Mouse (Mus musculus) forebrain, embryonic 12.5 days (tissue): ENCODE results near the gene Znrf1. TPM values are rescaled to one million over a fixed set of nuclear protein-coding genes. Genes with fewer than 3 reads are reported as not detected.

Experiments used
- ATAC-seq: fragments of 200-750 bp; cut with Nextera tagmentation; 2 replicates; pipeline ENCODE4 v1.8.0; 2017; ENCODE audit warnings: moderate TSS enrichment; ENCODE audit not compliant: low FRiP score
- H3K27ac ChIP-seq: fragments of 300-500 bp; sonication (generic); 2 replicates; pipeline ENCODE4 v1.5.1; 2016; ENCODE audit warnings: mild to moderate bottlenecking
- H3K27me3 ChIP-seq: fragments of 300-500 bp; sonication (generic); 2 replicates; pipeline ENCODE4 v1.6.1; 2016; ENCODE audit warnings: mild to moderate bottlenecking
- H3K36me3 ChIP-seq: fragments of 300-500 bp; sonication (generic); replicated peaks from 2 replicates; pipeline ENCODE4 v1.6.1; 2016; ENCODE audit warnings: mild to moderate bottlenecking
- H3K4me1 ChIP-seq: fragments of 300-500 bp; sonication (generic); 2 replicates; pipeline ENCODE4 v1.6.1; 2016
- H3K4me2 ChIP-seq: fragments of 300-500 bp; sonication (generic); 2 replicates; pipeline ENCODE4 v1.6.1; 2016; ENCODE audit warnings: mild to moderate bottlenecking, moderate library complexity
- H3K4me3 ChIP-seq: fragments of 300-500 bp; sonication (generic); replicated peaks from 2 replicates; pipeline ENCODE4 v1.5.1; 2016; ENCODE audit warnings: mild to moderate bottlenecking
- H3K9ac ChIP-seq: fragments of 300-500 bp; sonication (generic); 2 replicates; pipeline ENCODE4 v1.6.1; 2016; ENCODE audit warnings: mild to moderate bottlenecking
- H3K9me3 ChIP-seq: fragments of 300-500 bp; sonication (generic); 2 replicates; pipeline ENCODE4 v1.6.1; 2016
- WGBS: fragments of 180-500 bp; shearing (Covaris S2); methylation state at CpG from one replicate; pipeline ENCODE4 v1.1.7; 2016; 5-methylcytosine and 5-hydroxymethylcytosine counted together
- polyA plus RNA-seq: library from polyadenylated mRNA; unstranded; fragments of >200 nt; fragmentation: Nextera tagmentation; extraction: Ambion mirVana; gene quantifications from 2 replicates; pipeline ENCODE4 v1.2.1, GENCODE M21; 2016

Gene Znrf1
- polyA plus RNA-seq, 1 experiment from 2014 or later: 73.8 TPM

DNA sequence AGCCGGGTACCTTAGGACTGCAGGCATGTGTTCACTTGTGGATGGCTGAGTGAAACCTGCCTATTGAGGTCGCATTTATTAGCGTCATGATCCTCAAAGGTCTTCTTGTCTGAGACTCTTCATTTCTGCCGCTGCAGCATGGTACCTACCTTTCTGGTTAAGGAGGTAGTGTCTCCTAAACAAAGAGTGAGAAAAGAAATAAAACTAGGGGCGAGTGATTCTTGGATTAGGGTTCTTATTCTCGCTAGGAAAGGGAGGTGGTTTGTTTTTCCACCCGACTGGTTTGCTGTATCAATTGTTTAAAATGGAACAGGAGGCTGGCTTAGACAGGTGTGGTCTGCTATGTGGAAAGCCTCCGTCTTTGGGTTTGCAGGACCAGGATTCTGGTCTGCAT, 1.9 kb downstream of the Znrf1 start:
- Histone ChIP-seq H3K4me3 (peak overlapping the region; percentile 95), H3K4me1 (peaks cover 39% of the 10 kb centered on the region), H3K4me2 (peak overlapping the region; percentile 86), H3K9ac (peak overlapping the region; percentile 96), H3K27me3 (no peaks in the 10 kb centered on the region), H3K27ac (no peak overlapping the region), H3K36me3 (peaks cover 7% of the 10 kb centered on the region), H3K9me3 (no peaks in the 10 kb centered on the region)
- 0 out of 2 replicates have a peak, but pooled peaks have one; percentile 1 for ATAC-seq
- 3% methylated on average over 8 of the region's 8 CpGs for whole genome bisulfite sequencing

- Histone ChIP-seq H3K4me3 (peak overlapping the region; percentile 95), H3K9me3 (no peaks in the 10 kb centered on the region), H3K9ac (peak overlapping the region; percentile 96), H3K36me3 (peaks cover 11% of the 10 kb centered on the region), H3K27ac (no peak overlapping the region), H3K4me1 (peaks cover 39% of the 10 kb centered on the region), H3K4me2 (peak overlapping the region; percentile 86), H3K27me3 (no peaks in the 10 kb centered on the region)
- no peak for ATAC-seq
- 0% methylated on average over 2 of the region's 2 CpGs for WGBS
These were observed 2.3 kb downstream of the Znrf1 start for GRCm38 (mm10) chr8:111538194-111538593.

DNA sequence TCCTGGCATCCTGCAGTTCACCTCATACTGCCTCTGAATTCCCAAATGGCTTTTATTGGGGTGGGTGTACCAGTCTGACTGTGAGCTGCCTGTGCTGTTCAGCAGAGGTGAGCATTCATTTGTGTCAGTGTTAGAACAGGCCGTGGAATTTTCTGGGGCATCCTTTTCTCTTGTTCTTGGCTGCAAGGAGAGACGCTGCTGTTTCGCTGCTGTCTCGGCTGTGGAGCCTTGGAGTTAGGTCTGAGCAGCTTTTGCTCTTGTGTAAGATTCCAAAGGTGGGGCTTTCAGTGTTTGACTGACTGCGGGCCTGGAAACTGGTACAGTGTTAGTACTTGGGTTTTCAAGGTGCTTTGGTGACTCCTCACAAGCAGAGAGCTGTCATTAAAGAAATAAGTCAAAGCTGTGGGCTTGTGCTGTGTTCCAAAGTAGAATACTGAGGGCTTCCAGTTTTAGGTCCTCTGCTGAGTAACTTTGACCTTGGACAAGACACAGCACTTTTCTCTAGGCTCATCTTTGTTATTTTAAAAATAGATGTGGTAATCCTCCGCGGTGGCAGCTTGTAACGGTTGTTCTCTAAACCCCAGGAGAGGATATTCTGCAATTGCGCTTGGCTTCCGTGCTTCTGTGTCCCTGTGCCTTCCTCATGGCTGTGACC, 3.7 kb downstream of the Znrf1 start:
- Histone ChIP-seq H3K9ac (peak overlapping the region; percentile 46; the same call in 1 of the 2 replicates), H3K4me1 (peaks cover 39% of the 10 kb centered on the region), H3K4me3 (peak overlapping the region; percentile 95), H3K27ac (no peak overlapping the region), H3K27me3 (no peaks in the 10 kb centered on the region), H3K9me3 (no peaks in the 10 kb centered on the region), H3K36me3 (peaks cover 18% of the 10 kb centered on the region), H3K4me2 (peak overlapping the region; percentile 86)
- ATAC-seq: no peak
- WGBS: 70% methylated on average over 10 of the region's 10 CpGs

DNA sequence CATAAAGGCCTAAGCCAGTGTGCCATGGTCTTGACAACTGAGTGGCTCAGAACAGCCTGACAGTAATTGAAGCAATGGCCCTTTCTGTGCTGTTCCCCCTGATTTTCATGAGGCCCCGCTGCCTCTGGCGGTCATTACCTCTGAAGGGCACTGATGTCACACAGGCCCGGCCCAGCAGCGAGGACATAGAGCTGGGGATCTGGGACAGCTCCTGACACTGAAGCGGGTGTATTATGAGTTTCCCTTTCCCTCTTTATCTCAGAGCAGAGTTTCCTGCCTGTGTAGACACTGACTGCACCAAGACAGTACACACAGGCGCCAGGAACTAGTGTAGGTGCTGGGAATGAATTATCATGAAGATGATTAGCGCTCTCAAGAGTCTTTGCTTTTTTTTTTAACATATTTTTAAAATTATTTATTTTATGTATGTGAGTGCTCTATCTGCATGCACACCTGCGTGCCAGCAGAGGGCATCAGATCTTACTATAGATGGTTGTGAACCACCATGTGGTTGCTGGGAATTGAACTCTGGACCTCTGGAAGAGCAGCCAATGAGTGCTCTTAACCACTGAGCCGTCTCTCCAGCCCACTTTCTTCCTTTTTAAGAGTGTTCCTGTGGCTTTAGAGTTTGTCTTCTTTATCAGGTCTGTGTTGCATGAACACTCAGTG, 7.9 kb downstream of the Znrf1 start:
- Histone ChIP-seq H3K36me3 (peaks cover 20% of the 10 kb centered on the region), H3K9ac (no peak overlapping the region), H3K27ac (no peak overlapping the region), H3K4me3 (no peak overlapping the region), H3K9me3 (no peaks in the 10 kb centered on the region), H3K4me2 (no peak overlapping the region), H3K4me1 (peaks cover 27% of the 10 kb centered on the region), H3K27me3 (no peaks in the 10 kb centered on the region)
- WGBS: 85% methylated on average over 9 of the region's 9 CpGs
- ATAC-seq: no peak

DNA sequence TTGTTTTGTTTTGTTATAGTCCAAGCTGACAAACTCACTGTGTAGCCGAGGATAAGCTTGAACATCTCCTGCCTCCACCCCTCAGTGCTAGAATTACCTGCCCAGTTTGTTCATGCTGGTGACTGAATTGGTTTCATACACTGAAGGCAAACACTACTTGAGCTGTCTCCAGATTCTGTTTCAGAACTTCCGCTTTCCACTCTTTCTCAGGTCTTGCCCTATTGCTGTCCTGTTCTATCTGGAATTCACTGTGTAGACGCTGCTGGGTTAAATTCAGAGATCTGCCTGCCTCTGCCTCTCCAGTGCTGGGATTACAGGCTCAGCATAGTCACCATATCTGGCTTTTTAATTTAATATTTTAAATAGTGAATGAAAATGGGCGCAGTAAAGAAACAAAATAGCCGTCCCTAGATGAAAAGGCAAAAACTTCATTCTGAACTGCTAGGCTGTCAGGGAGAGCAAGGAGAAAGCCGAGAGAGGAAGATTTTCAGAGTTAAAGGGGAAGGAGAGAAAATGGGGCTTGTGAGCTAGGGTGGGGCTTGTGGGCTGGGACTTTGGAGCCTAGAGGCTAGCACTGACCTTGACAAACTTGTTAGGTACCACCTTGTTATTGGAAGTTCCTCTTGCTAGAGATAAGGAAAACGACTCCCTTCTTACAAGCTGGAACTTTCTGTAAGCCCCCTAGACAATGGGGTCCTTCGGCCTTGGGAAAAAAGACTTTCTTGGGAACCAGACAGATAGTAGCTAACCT, 9.7 kb downstream of the Znrf1 start:
- H3K4me2 ChIP-seq: no peak overlapping the region
- H3K9me3 ChIP-seq: no peaks in the 10 kb centered on the region
- no peak overlapping the region for H3K9ac ChIP-seq
- H3K27me3 ChIP-seq: no peaks in the 10 kb centered on the region
- H3K36me3 ChIP-seq: peaks cover 20% of the 10 kb centered on the region
- no peak overlapping the region for H3K27ac ChIP-seq
- 88% methylated on average over 8 of the region's 8 CpGs for WGBS
- no peak for ATAC-seq
- H3K4me3 ChIP-seq: no peak overlapping the region
- peaks cover 21% of the 10 kb centered on the region for H3K4me1 ChIP-seq

DNA sequence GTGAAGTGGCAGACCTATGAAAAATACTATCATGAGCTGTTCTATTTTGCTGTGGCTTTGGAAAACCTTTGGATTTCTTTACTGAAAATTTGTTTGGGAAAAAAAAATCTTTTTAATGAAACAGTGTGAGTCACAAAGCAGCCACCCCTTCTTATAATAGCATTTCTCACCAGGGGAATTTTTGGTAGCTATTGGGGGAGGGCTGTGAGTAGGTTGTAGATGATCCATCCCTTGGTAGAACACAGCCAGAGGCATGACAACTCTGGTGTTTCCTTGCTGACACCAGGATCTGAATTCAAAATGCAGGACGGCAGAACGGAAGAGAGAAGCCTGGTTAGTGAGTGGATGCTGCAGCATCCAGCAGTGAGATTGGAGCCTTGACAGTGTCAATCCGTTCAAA, 11.2 kb downstream of the Znrf1 start:
- Histone ChIP-seq H3K36me3 (peaks cover 17% of the 10 kb centered on the region), H3K4me1 (peaks cover 12% of the 10 kb centered on the region), H3K9ac (no peak overlapping the region), H3K4me3 (no peak overlapping the region), H3K27ac (no peak overlapping the region), H3K27me3 (no peaks in the 10 kb centered on the region), H3K9me3 (no peaks in the 10 kb centered on the region), H3K4me2 (no peak overlapping the region)
- WGBS: 85% methylated on average over 3 of the region's 3 CpGs
- ATAC-seq: no peak

GRCm38 (mm10) chr8:111548201-111548600, 12.3 kb downstream of the Znrf1 start:
- no peak overlapping the region for H3K4me3 ChIP-seq
- peaks cover 12% of the 10 kb centered on the region for H3K4me1 ChIP-seq
- H3K4me2 ChIP-seq: no peak overlapping the region
- no peak for ATAC-seq
- H3K36me3 ChIP-seq: peaks cover 9% of the 10 kb centered on the region; the same call in 1 of the 2 replicates
- 87% methylated on average over 6 of the region's 6 CpGs for WGBS
- no peaks in the 10 kb centered on the region for H3K9me3 ChIP-seq
- no peaks in the 10 kb centered on the region for H3K27me3 ChIP-seq
- H3K9ac ChIP-seq: no peak overlapping the region
- H3K27ac ChIP-seq: no peak overlapping the region

DNA sequence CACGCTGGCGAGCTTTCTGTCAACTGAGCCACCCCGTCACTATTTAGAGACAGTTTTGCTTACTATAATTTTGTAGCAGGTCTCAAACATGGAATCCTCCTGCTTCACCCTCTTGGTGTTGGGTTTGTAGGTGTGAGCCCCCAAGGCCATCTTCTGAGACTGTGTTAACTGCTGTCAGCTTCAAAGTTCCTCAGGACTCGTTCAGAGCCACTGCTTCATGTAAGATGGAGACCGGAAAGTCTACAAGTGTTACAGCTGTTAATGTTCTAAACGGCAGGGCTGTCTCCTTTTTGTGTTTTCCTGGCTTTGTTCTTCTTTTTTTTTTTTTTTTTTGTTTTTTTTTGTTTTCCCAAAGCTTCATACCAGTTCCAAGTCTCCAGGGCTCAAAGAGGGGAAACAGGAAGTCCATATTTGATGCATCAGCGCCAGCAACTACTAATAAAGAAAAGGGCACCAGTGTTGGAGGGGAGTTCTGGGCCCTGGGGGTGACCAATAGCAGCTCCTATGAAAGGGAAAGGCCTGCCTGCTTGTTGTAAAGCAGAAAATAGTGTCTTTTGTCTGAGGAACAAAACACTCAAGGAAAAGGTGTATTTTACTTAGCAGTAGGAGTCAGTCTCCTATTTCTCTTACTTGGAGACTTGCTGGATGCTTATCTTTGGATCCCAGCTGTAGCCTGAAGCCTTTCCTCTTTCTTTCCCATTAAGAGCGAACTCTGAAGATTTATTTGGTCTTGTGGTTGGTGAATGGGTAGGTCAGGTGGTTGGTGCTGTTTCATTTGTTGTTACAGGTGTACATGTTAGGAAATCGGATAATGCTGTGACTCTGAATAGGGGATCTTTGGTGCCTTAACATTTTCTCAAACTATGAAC, 14.3 kb downstream of the Znrf1 start:
- Histone ChIP-seq H3K9me3 (no peaks in the 10 kb centered on the region), H3K4me2 (no peak overlapping the region), H3K36me3 (peaks cover 3% of the 10 kb centered on the region; the same call in 1 of the 2 replicates), H3K27me3 (no peaks in the 10 kb centered on the region), H3K9ac (no peak overlapping the region), H3K27ac (peak overlapping the region; percentile 33; the same call in 1 of the 2 replicates), H3K4me3 (no peak overlapping the region), H3K4me1 (peaks cover 26% of the 10 kb centered on the region)
- ATAC-seq: no peak
- 54% methylated on average over 9 of the region's 9 CpGs for WGBS

GRCm38 (mm10) chr8:111551511-111552130, 15.7 kb downstream of the Znrf1 start:
- Histone ChIP-seq H3K9me3 (no peaks in the 10 kb centered on the region), H3K36me3 (no peaks in the 10 kb centered on the region; the same call in 1 of the 2 replicates), H3K4me3 (no peak overlapping the region), H3K4me1 (peaks cover 30% of the 10 kb centered on the region), H3K4me2 (no peak overlapping the region), H3K9ac (no peak overlapping the region), H3K27me3 (no peaks in the 10 kb centered on the region), H3K27ac (no peak overlapping the region)
- no peak for ATAC-seq
- 57% methylated on average over 8 of the region's 8 CpGs for WGBS

DNA sequence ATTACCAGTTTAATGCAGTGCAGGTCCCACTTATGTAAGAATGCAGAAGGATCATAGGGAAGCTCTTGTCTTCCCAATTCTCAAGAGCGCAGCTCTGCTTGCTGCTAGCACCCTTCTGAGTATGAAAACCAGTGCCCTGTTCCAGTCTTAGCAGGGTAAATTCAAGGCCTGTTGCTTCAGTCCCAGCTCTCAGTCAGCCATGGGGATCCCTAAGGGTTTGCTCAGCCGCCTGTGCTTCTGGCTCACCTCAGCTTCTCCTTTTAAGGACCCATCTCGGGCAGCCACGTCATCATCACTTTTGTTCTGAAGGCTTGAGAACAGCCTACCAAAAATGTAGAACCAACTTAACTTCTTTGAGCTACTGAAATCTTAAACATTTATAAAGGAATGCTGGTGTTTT, 25.9 kb downstream of the Znrf1 start:
- H3K27me3 ChIP-seq: no peaks in the 10 kb centered on the region
- no peaks in the 10 kb centered on the region for H3K36me3 ChIP-seq
- H3K4me1 ChIP-seq: peaks cover 30% of the 10 kb centered on the region
- H3K4me2 ChIP-seq: no peak overlapping the region
- no peak overlapping the region for H3K4me3 ChIP-seq
- WGBS: 87% methylated on average over 4 of the region's 4 CpGs
- no peak overlapping the region for H3K9ac ChIP-seq
- no peak overlapping the region for H3K27ac ChIP-seq
- ATAC-seq: no peak
- no peaks in the 10 kb centered on the region for H3K9me3 ChIP-seq

GRCm38 (mm10) chr8:111562274-111562803, 26.4 kb downstream of the Znrf1 start:
- H3K9ac ChIP-seq: no peak overlapping the region

More at GRCm38 (mm10) chr8:111562274-111562803, 26.4 kb downstream of the Znrf1 start:
- WGBS: 95% methylated on average over 5 of the region's 5 CpGs
- H3K36me3 ChIP-seq: no peaks in the 10 kb centered on the region
- peaks cover 27% of the 10 kb centered on the region for H3K4me1 ChIP-seq
- H3K27ac ChIP-seq: no peak overlapping the region
- no peaks in the 10 kb centered on the region for H3K27me3 ChIP-seq
- no peak for ATAC-seq
- H3K9me3 ChIP-seq: no peaks in the 10 kb centered on the region
- H3K4me3 ChIP-seq: no peak overlapping the region
- H3K4me2 ChIP-seq: no peak overlapping the region
